Mouse (Mus musculus): ENCODE results near the gene Elovl2.

DNA sequence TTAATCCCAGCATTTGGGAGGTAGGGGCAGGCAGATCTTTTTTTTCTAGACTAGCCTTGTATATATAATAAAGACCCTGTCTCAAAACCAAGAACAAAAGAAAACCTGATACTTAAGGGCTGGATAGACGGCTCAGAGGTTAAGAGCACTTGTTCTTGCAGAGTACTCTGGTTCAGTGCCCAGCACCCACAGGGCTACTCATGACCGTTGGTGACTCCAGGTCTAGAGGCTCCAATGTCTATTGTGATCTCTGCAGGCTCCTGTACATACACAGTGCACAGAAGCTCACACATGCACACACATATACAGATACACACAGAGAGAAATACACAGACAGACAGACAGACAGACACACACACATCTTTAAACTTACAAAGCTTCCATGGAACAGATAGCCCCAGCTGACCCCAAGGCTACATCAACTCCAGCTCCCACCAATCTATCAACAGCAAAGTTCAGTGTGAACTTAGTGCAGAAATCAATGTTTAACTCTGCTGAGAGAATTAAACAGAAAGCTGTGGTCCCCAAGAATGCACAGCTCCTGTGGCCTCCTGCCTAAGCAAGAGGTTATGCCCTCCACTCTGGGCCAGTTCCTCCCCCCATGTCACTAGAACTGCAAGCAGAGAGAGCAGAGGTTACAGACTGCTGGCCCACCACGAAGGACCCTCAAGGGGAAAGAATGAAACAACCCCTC lies 24.4 kb downstream of the Elovl2 start:
- no peak for TF ChIP-seq CTCF (IDR thresholded peaks at IDR 0.05; ENCODE audit: borderline replicate concordance, control insufficient read depth, extremely low read depth, insufficient read depth, low read length, poor library complexity)
- TF ChIP-seq POLR2A (IDR thresholded peaks at IDR 0.05; ENCODE audit: control insufficient read depth, extremely low read depth, insufficient read depth, low read length, poor library complexity) = no peak

Data from thymus, adult 2 months (tissue).